Mouse (Mus musculus) liver, embryonic 14.5 days (tissue): ENCODE data around the gene BC048507. TPM values are rescaled to one million over a fixed set of nuclear protein-coding genes. Genes with fewer than 3 reads are reported as not detected.
A peak's percentile ranks its signal among the peaks of the same experiment; 100 is the strongest.
"Not testable (repeated sequence)": the region's sequence is repeated elsewhere in the genome, so short reads cannot be mapped to it uniquely, and the experiment has no call there.

Experiments
- ATAC-seq: fragments of 200-750 bp; cut with Nextera tagmentation; 2 replicates; pipeline ENCODE4 v1.8.0; 2017; ENCODE audit warnings: moderate number of reproducible peaks, mild to moderate bottlenecking, moderate library complexity; ENCODE audit not compliant: insufficient read depth
- DNase-seq, 3 experiments: peaks; one replicate each; pipeline ENCODE4 v3.0.0-alpha.2; 2012 to 2013; ENCODE audit warnings: low read depth in 3 of 3, low spot score in 3 of 3
- H3K27ac ChIP-seq: fragments of 300-500 bp; sonication (generic); 2 replicates; pipeline ENCODE4 v1.5.1; 2014; ENCODE audit warnings: moderate library complexity, mild to moderate bottlenecking, control low read depth, inconsistent platforms
- H3K27me3 ChIP-seq: fragments of 300-500 bp; sonication (generic); 2 replicates; pipeline ENCODE4 v1.6.1; 2014; ENCODE audit warnings: mild to moderate bottlenecking, low read length, moderate library complexity; ENCODE audit not compliant: control insufficient read depth, insufficient read depth
- H3K36me3 ChIP-seq: fragments of 300-500 bp; sonication (generic); replicated peaks from 2 replicates; pipeline ENCODE4 v1.6.1; 2014; ENCODE audit warnings: low read depth; ENCODE audit not compliant: control insufficient read depth, insufficient read depth
- H3K4me1 ChIP-seq, 2 experiments: fragments of 200-500 bp in 1 of 2; fragments of 300-500 bp in 1 of 2; sonication (generic) in 1 of 2; replicated peaks; 2 replicates each; pipeline ENCODE4 v1.6.1; 2012 to 2014; ENCODE audit warnings: antibody characterized with exemption in 1 of 2, inconsistent platforms in 1 of 2, low read length in 1 of 2; ENCODE audit not compliant: control insufficient read depth in 2 of 2, insufficient read depth in 2 of 2
- H3K4me2 ChIP-seq: fragments of 300-500 bp; sonication (generic); 2 replicates; pipeline ENCODE4 v1.6.1; 2014; ENCODE audit warnings: low read depth, mild to moderate bottlenecking, control low read depth, moderate library complexity
- H3K4me3 ChIP-seq, 2 experiments: fragments of 200-500 bp in 1 of 2; fragments of 300-500 bp in 1 of 2; sonication (generic) in 1 of 2; 2 replicates each; pipeline ENCODE4 v1.5.1; 2012 to 2014; ENCODE audit warnings: low read depth in 2 of 2, low read length in 2 of 2, mild to moderate bottlenecking in 2 of 2, control low read depth in 1 of 2, inconsistent platforms in 1 of 2, moderate library complexity in 1 of 2; ENCODE audit not compliant: insufficient read depth in 1 of 2
- H3K9ac ChIP-seq: fragments of 300-500 bp; sonication (generic); replicated peaks from 2 replicates; pipeline ENCODE4 v1.6.1; 2014; ENCODE audit warnings: mild to moderate bottlenecking, control low read depth, moderate library complexity
- H3K9me3 ChIP-seq: fragments of 300-500 bp; sonication (generic); 2 replicates; pipeline ENCODE4 v1.6.1; 2016; ENCODE audit warnings: low read length, mixed read lengths; ENCODE audit not compliant: control insufficient read depth
- CTCF ChIP-seq: IDR thresholded peaks from 2 replicates; pipeline ENCODE4 v1.5.1; 2016; ENCODE audit warnings: antibody characterized with exemption, low read depth, control low read depth
- EP300 ChIP-seq: IDR thresholded peaks from 2 replicates; pipeline ENCODE4 v1.6.1; 2016; ENCODE audit warnings: antibody characterized with exemption, low read depth
- WGBS: fragments of 180-500 bp; shearing (Covaris S2); extraction: QIAGEN DNeasy Blood & Tissue Kit; methylation state at CpG from one replicate; pipeline ENCODE4 v1.1.7; 2014; ENCODE audit not compliant: insufficient replicate concordance; 5-methylcytosine and 5-hydroxymethylcytosine counted together
- polyA plus RNA-seq, 2 experiments: library from polyadenylated mRNA; depleted of rRNA in 1 of 2; stranded (reverse) in 1 of 2; unstranded in 1 of 2; fragments of >200 nt; fragmentation: Nextera tagmentation in 1 of 2; extraction: Ambion mirVana in 1 of 2; gene quantifications; 2 replicates each; pipeline versions ENCODE4 v1.2.1 to v1.2.3; 2012 to 2014

Gene BC048507
- not detected in 2 replicates for polyA plus RNA-seq (2012; rRNA removed)
- polyA plus RNA-seq (2014; fragmentation: Nextera tagmentation; extraction: Ambion mirVana) = not detected in 2 replicates

GRCm38 (mm10) chr13:67863026-67863425 lies at the start of gene BC048507:
BC048507 (plus strand) TSS chr13:67863326.
- Histone ChIP-seq H3K9me3 (no peaks in the 10 kb centered on the region), H3K27me3 (no peaks in the 10 kb centered on the region), H3K36me3 (no peaks in the 10 kb centered on the region), H3K4me3 (no peak within 1 kb of the TSS), H3K9ac (no peak within 1 kb of the TSS), H3K4me2 (no peak within 1 kb of the TSS), H3K27ac (no peak within 1 kb of the TSS), H3K4me1 (no peaks in the 10 kb centered on the region)
- no peak for ATAC-seq
- no peak for DNase-seq
- 72% methylated on average over 11 of the region's 11 CpGs for WGBS
- TF ChIP-seq CTCF (no peak), EP300 (no peak)

DNA sequence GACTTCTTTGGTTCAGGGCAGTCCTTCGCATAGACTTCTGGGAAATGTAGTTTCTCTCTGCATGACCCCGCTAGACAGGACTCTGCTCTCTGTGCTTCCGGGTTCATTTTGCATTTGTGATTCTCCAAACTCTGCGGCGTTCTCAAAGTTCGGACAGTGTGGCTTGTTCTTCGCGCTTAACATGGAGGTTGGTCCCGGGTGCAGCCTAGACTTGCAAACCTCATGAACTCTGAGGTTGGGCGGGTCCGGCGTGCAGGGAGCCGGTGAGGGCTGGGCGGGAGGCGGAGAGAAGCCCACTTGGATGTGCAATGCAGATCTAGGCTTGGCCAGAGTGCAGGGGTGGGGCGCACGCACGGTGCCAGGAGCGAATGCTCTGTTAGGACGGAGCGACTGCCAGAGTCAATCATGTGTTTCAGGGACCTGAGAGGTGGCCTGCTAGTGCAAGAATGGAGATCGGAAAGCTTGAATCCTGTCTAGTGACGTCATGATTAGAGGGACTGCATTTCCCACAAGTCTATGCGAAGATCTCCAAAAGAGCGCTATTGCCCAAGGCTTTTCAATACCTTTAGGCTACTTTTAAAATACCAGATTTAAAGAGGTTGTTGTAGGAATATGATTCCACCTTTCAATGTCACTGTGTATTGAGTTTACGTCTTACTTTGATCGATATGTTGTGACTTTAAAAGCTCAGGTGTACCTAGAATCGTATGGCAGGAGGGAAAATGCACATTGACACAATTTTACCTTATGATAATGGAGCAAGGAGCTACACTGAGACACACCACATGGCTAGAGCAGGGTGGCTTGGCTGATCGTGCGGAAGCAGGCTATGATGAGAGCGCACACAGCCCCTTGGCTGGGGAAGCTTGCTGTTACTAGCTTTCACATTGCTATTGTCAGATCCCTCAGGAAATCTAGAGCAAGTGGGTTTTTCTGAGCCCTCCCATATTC lies 49.1 kb upstream of the BC048507 start, which contains the start of gene Zfp273:
Gene Zfp273, plus strand, starts transcription at position 31 of the 951 bp plus-strand sequence.
- Histone ChIP-seq H3K4me2 (peak within 1 kb of the TSS; percentile 75), H3K27ac (peak within 1 kb of the TSS; percentile 37), H3K4me1 (no peaks in the 10 kb centered on the region; a peak in 1 of 4 replicates), H3K9ac (peak within 1 kb of the TSS; percentile 66), H3K9me3 (no peaks in the 10 kb centered on the region), H3K4me3 (peak within 1 kb of the TSS; percentile 74 to 90), H3K27me3 (no peaks in the 10 kb centered on the region), H3K36me3 (no peaks in the 10 kb centered on the region)
- WGBS = 3% methylated on average over 31 of the region's 31 CpGs
- ATAC-seq = peak; percentile 93
- TF ChIP-seq CTCF (no peak; the same call in 1 of the 2 replicates), EP300 (no peak)
- DNase-seq = peak; percentile 59 to 68 (median 60)

DNA sequence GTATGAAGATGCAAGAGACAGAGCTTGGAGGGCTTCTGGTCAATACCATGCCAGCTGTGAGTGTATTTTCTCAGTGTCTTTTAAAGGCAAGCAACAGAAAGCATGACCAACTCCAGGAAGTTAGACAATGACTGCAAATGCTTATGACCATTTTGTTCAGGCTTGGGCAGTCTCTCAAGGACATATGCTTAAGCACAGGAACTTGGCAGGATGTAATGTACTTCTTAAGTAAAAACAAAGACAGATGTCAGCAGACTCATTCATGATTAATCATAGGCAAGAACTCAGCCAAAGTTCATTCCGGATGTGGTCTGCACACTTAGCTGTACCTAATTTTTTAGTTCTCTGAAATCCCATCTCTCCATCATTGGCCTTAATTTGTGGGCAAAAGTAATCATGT lies 44.5 kb upstream of the BC048507 start:
- TF ChIP-seq CTCF = no peak
- TF ChIP-seq EP300 = no peak
- Histone ChIP-seq H3K27ac (no peak overlapping the region), H3K9me3 (no peaks in the 10 kb centered on the region), H3K4me1 (no peaks in the 10 kb centered on the region; a peak in 1 of 4 replicates), H3K36me3 (no peaks in the 10 kb centered on the region), H3K4me3 (no peak overlapping the region), H3K27me3 (no peaks in the 10 kb centered on the region), H3K4me2 (no peak overlapping the region), H3K9ac (no peak overlapping the region)
- WGBS = 50% methylated on average over 1 of the region's 1 CpGs
- no peak for ATAC-seq
- DNase-seq = no peak

DNA sequence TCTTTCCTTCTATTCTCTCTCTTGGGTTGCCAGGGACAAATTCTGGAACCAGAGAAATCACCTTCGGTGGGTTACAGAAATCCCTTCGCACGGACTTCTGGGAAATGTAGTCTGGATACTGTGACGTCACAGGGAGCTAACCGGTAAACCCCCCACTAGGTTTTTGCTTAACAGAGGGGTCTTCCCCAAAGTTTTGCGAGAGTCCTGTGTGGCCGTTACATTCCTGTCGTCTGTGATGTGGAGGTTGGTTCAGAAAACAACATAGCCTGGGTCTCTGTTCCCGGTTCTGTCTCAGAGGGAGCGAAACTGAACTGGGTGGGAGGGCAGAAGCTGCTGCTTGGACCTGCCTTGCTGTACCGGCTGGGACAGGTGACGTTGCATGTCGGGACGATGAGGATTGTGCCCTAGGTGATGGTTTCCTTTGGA lies 32.2 kb upstream of the BC048507 start, which contains the start of gene Gm10037:
Gene Gm10037, plus strand, starts transcription at position 196 of the 426 bp plus-strand sequence.
- Histone ChIP-seq H3K4me3 (peak within 1 kb of the TSS; percentile 66 to 85), H3K36me3 (no peaks in the 10 kb centered on the region; the same call in 1 of the 2 replicates), H3K4me2 (peak within 1 kb of the TSS; percentile 66), H3K27ac (no peak within 1 kb of the TSS), H3K9me3 (no peaks in the 10 kb centered on the region), H3K27me3 (no peaks in the 10 kb centered on the region), H3K4me1 (no peaks in the 10 kb centered on the region), H3K9ac (peak within 1 kb of the TSS; percentile 69)
- WGBS = 5% methylated on average over 14 of the region's 14 CpGs
- ATAC-seq (peak; percentile 60), DNase-seq (peak in 1 of 3 experiments; percentile 28)
- TF ChIP-seq CTCF (no peak), EP300 (no peak)

- H3K4me3 ChIP-seq, H3K4me1 ChIP-seq, H3K36me3 ChIP-seq, H3K27ac ChIP-seq, H3K9ac ChIP-seq, ATAC-seq, H3K27me3 ChIP-seq, H3K4me2 ChIP-seq, DNase-seq, H3K9me3 ChIP-seq: not testable (repeated sequence)
- peak; percentile 13; the same call in 1 of the 2 replicates for TF ChIP-seq CTCF
These were observed 30.0 kb upstream of the BC048507 start for GRCm38 (mm10) chr13:67833137-67833536.
